Mouse (Mus musculus) G1E (cell line): Measurements from ENCODE around the gene Top2a. TPM values are rescaled to one million over a fixed set of nuclear protein-coding genes. Genes with fewer than 3 reads are reported as not detected.

Experiments used
- ATAC-seq: 2 replicates; pipeline ENCODE4 v1.8.0; 2016; ENCODE audit warnings: mild to moderate bottlenecking; ENCODE audit not compliant: insufficient number of reproducible peaks, poor library complexity, low FRiP score, severe bottlenecking; ENCODE audit errors: extremely low read depth
- DNase-seq: peaks from one replicate; pipeline ENCODE4 v3.0.0; 2012; ENCODE audit warnings: low spot score
- H3K27me3 ChIP-seq: 2 replicates; pipeline ENCODE4 v1.6.1; 2012; ENCODE audit warnings: mild to moderate bottlenecking, low read length, inconsistent platforms; ENCODE audit not compliant: insufficient read depth
- H3K36me3 ChIP-seq: replicated peaks from 2 replicates; pipeline ENCODE3; 2012; ENCODE audit warnings: mild to moderate bottlenecking, inconsistent platforms
- H3K4me1 ChIP-seq: 2 replicates; pipeline ENCODE4 v1.6.1; 2012; ENCODE audit warnings: low read depth, low read length, inconsistent platforms, mixed read lengths; ENCODE audit not compliant: insufficient read depth
- H3K4me3 ChIP-seq: 2 replicates; pipeline ENCODE4 v1.5.1; 2012; ENCODE audit warnings: low read depth, mild to moderate bottlenecking, inconsistent platforms, low read length, moderate library complexity, mixed read lengths
- H3K9me3 ChIP-seq: replicated peaks from 2 replicates; pipeline ENCODE4 v1.6.1; 2012; ENCODE audit warnings: inconsistent platforms
- CTCF ChIP-seq: IDR thresholded peaks from 2 replicates; pipeline ENCODE4 v1.5.1; 2012; ENCODE audit warnings: low read depth, low read length, inconsistent platforms, mixed read lengths
- GATA1 ChIP-seq: IDR thresholded peaks from 2 replicates; pipeline ENCODE4 v1.6.1; 2012; ENCODE audit warnings: borderline replicate concordance, low read length, inconsistent platforms, mixed read lengths
- GATA2 ChIP-seq: IDR thresholded peaks from 2 replicates; pipeline ENCODE4 v1.6.1; 2012; ENCODE audit warnings: low read depth, low read length, inconsistent platforms, borderline replicate concordance
- POLR2AphosphoS5 ChIP-seq: IDR thresholded peaks from 2 replicates; pipeline ENCODE4 v1.6.1; 2012; ENCODE audit warnings: low read depth, low read length, inconsistent platforms; ENCODE audit not compliant: insufficient replicate concordance
- TAL1 ChIP-seq: conservative IDR thresholded peaks from 2 replicates; pipeline ENCODE4 v1.6.1; 2012; ENCODE audit warnings: low read depth, low read length, inconsistent platforms, mixed read lengths
- polyA plus RNA-seq: library from polyadenylated mRNA; stranded (reverse); fragments of >175 nt; gene quantifications from 2 replicates; pipeline ENCODE4 v1.2.3, GENCODE M21; 2012
- total RNA-seq, 2 experiments: library from RNA; stranded (forward) in 1 of 2; stranded (reverse) in 1 of 2; fragments of 200-1000 nt in 1 of 2; fragments of >200 nt in 1 of 2; fragmentation: Nextera tagmentation in 1 of 2; gene quantifications; 2 replicates each; pipeline ENCODE4 v1.2.3; 2014 to 2017

The Top2a gene
- total and polyA plus RNA-seq, 3 experiments, result 89.9 to 752 (median 497) TPM

DNA sequence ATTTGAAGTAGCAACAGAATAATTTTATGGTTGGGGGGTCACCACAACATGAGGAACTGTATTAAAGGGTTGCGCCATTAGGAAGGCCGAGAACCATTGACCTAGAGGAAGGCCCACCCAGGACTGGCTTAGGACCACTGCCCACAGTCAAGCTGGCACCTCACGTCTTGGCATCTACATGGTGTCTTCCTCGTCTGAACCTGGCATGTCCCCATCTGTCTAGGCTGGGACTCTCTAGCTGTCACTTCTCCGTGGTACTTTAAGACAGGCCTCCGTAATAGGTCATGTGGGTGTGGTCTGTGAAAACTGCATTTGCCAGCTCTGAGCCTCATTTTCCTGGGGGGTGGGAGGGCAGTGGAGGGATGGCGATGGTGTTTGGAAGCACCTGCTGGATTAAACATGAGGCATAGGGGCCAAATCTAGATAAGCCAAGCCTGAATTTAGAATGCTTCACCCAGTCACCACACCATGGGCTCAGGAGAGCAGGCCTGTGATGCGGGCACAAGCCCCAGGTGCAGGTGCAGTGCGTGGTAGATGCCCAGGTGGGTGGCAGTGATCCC, 51.1 kb downstream of the Top2a start:
- H3K4me1 ChIP-seq, result peaks cover 55% of the 10 kb centered on the region
- no peak for DNase-seq
- H3K9me3 ChIP-seq, result no peaks in the 10 kb centered on the region
- ATAC-seq, result no peak
- H3K27me3 ChIP-seq, result peaks cover 3% of the 10 kb centered on the region
- peaks cover 74% of the 10 kb centered on the region for H3K36me3 ChIP-seq
- no peak overlapping the region for H3K4me3 ChIP-seq
- TF ChIP-seq GATA2 (no peak), TAL1 (no peak), GATA1 (no peak), CTCF (no peak), POLR2AphosphoS5 (no peak)

DNA sequence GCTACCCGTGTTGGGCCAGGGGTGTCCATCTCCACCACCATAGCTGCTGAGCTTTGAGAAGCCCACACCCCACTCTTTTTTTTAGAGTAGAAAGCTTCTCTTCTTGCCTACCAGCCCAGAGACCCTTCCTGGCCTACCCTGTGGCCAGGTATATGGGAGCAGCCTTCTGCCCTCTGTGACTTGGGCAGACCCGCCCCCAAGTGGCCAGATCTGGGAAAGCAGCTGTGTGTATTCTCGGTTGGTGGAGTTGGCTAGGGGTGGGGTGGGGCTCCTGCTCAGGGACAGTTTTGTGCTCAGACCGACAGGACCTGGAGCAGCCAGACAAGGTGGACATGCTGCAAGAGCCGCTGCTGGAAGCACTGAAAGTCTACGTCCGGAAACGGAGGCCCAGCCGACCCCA, 51.8 kb downstream of the Top2a start:
- Histone ChIP-seq H3K36me3 (peaks cover 81% of the 10 kb centered on the region), H3K9me3 (no peaks in the 10 kb centered on the region), H3K4me3 (no peak overlapping the region), H3K27me3 (peaks cover 3% of the 10 kb centered on the region), H3K4me1 (peaks cover 55% of the 10 kb centered on the region)
- peak; percentile 68 for DNase-seq
- peak; percentile 45; the same call in 1 of the 2 replicates for ATAC-seq
- TF ChIP-seq CTCF, result peak; percentile 58
- no peak for TF ChIP-seq POLR2AphosphoS5
- TF ChIP-seq TAL1, result no peak

DNA sequence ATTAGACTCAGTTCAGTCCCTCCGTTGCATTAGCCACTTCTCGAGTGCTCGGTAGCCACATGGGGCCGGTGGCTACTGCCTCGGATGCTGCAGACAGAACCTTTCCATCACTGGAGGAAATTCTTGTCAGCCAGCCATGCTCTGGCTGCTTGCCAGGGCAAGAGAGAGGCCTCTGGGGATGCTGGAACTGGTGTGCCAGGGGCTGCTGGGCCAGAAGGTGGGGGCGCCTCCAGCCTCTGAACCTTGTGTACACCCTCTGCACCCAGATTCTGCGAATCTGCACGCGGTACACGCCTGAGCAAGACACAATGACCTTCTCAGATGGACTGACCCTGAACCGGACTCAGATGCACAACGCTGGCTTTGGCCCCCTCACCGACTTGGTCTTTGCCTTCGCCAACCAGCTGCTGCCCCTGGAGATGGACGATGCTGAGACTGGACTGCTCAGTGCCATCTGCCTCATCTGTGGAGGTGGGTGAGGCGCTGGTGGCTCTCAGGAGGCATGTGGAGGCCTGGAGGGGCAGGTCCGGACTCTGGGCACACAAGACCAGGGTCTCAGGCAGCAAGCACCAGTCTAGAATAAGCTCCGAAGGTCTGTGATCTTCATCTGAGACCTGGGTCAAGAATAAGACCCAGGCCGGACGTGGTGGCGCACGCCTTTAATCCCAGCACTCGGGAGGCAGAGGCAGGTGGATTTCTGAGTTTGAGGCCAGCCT, 52.5 kb downstream of the Top2a start:
- ATAC-seq (no peak), DNase-seq (no peak)
- no peak overlapping the region for H3K4me3 ChIP-seq
- no peaks in the 10 kb centered on the region for H3K9me3 ChIP-seq
- H3K27me3 ChIP-seq, result peaks cover 1% of the 10 kb centered on the region
- no peak for TF ChIP-seq CTCF
- TF ChIP-seq POLR2AphosphoS5, result no peak
- no peak for TF ChIP-seq GATA2
- TF ChIP-seq TAL1, result no peak
- no peak for TF ChIP-seq GATA1
- H3K36me3 ChIP-seq, result peaks cover 88% of the 10 kb centered on the region
- peaks cover 60% of the 10 kb centered on the region for H3K4me1 ChIP-seq

DNA sequence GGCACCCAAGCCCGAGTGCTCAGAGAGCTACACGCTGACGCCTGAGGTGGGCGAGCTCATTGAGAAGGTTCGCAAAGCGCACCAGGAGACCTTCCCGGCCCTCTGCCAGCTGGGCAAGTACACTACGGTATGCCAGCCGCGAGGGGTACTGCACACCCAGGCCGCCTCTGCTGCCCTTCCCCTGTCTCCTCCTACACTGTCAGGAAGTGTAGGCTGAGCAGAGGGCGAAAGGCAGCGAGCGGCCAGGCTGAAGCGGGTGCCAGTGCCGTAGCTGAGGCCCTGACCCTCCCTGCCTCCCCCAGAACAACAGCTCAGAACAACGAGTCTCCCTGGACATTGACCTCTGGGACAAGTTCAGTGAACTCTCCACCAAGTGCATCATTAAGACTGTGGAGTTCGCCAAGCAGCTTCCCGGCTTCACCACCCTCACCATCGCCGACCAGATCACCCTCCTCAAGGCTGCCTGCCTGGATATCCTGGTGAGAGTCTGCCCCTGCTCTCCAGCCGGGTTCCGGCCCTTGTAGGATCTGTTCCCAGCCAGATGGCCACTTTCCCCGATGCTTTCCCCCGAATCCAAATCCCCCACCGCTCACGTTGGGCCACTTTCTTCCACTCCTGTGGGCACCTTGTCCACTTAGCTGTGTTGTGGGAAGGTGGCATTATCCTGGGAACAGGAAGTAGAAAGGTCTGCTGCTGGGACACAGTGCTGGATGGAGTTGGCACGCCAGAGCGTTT, 53.6 kb downstream of the Top2a start:
- H3K27me3 ChIP-seq, result no peaks in the 10 kb centered on the region; the same call in 1 of the 2 replicates
- no peak for TF ChIP-seq TAL1
- TF ChIP-seq CTCF, result no peak
- TF ChIP-seq POLR2AphosphoS5, result no peak
- TF ChIP-seq GATA1, result no peak
- TF ChIP-seq GATA2, result no peak

DNA sequence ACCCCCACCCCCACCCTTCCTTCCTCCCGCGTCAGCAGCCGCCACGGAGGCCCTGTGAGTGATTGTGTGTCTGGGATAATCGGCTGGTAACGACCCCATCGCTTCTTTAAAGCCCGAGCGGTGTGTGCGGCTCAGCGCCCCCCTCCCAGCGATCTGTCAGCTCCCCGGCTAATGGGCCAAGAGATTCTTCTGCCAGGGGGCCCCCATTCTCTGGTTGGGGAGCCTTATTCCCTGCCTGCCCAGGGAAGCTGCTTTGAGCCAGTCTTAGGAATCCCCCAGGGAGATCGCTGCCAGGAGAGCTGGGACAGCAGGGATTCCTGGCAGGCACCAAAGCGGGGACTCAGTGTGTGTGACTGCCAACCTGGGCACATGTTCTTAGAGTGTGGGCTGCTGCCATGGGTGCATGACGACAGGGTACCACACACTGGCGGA, 54.5 kb downstream of the Top2a start:
- peaks cover 74% of the 10 kb centered on the region for H3K4me1 ChIP-seq
- TF ChIP-seq TAL1 (no peak), GATA2 (no peak), GATA1 (no peak)
- H3K4me3 ChIP-seq, result no peak overlapping the region
- ATAC-seq, result no peak
- H3K9me3 ChIP-seq, result no peaks in the 10 kb centered on the region
- no peak for DNase-seq
- H3K36me3 ChIP-seq, result peaks cover 97% of the 10 kb centered on the region
- no peaks in the 10 kb centered on the region; the same call in 1 of the 2 replicates for H3K27me3 ChIP-seq

More for the DNA sequence above, 53.6 kb downstream of the Top2a start:
- ATAC-seq, result no peak
- Histone ChIP-seq H3K36me3 (peaks cover 99% of the 10 kb centered on the region), H3K4me1 (peaks cover 70% of the 10 kb centered on the region), H3K9me3 (no peaks in the 10 kb centered on the region), H3K4me3 (no peak overlapping the region)
- DNase-seq, result no peak

DNA sequence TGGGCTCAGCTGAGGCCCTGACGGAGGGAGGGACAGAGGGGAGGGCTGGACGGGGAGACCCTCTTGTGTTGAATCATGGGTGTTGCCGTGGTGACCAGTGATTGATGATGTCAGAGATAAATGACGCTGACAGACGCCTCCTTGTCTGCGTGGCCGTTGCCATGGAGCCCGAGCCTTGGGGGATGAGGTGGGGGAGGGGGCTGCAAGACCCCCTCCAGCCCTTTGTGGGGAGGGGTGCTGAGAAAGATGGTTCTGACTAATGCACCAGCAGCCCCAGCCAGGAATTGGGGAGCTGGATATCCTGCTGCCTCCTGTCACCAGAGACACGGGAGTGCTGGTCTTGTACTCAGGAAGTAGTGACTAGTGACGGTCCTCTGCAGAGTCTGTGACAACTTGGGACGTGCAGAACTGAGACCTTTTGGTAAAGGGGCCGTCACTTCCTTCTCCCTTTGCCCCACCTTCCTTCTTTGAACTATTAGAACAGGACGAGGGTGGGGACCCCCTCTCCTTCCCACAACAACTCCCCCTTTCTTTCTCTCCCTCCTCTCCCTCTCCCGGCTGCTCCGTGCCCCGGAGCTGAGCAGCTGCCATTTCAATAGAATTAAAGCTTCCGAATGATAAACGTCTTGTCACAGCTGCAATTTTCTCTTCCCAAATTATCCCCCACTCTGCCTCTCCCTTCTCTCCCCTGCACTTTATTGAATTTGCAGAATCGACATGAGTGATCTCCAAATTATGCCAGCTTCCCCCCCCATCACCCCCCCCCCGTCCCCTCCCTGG, 55.1 kb downstream of the Top2a start:
- DNase-seq (no peak), ATAC-seq (no peak)
- no peak for TF ChIP-seq CTCF
- Histone ChIP-seq H3K36me3 (peaks cover 94% of the 10 kb centered on the region), H3K4me3 (no peak overlapping the region), H3K9me3 (no peaks in the 10 kb centered on the region), H3K27me3 (no peaks in the 10 kb centered on the region; the same call in 1 of the 2 replicates), H3K4me1 (peaks cover 80% of the 10 kb centered on the region)
